Mouse (Mus musculus): ENCODE measurements at regions not wholly inside any gene's neighbourhood (a gene's known extent, or its start where the extent isn't known, plus 50 kb on each side); places are given as distances from the start of the nearest gene placed in this dataset.

GRCm38 (mm10) chr15:10106853-10107252 is 70.2 kb upstream of the Prlr start:
- no peaks in the 10 kb centered on the region for H3K9me3 ChIP-seq (ENCODE audit: control insufficient read depth, low read length)

More at GRCm38 (mm10) chr15:10106853-10107252, 70.2 kb upstream of the Prlr start:
- Histone ChIP-seq H3K4me3 (ENCODE audit: low read depth, low read length) (no peak overlapping the region), H3K27ac (ENCODE audit: low read depth, low read length) (no peak overlapping the region), H3K27me3 (ENCODE audit: control insufficient read depth, insufficient read depth, low read length) (no peaks in the 10 kb centered on the region), H3K9ac (ENCODE audit: low read depth, low read length) (no peak overlapping the region), H3K4me1 (replicated peaks; ENCODE audit: control insufficient read depth, insufficient read depth, low read length) (no peaks in the 10 kb centered on the region), H3K36me3 (ENCODE audit: control insufficient read depth, insufficient read depth, low read length) (no peaks in the 10 kb centered on the region), H3K4me2 (replicated peaks; ENCODE audit: low read depth, low read length) (no peak overlapping the region)
- ATAC-seq (ENCODE audit: low FRiP score) (no peak), DNase-seq (ENCODE audit: low spot score) (no peak)
- WGBS = 95% methylated on average over 3 of the region's 3 CpGs

All from hindbrain, embryonic 11.5 days (tissue).